Mouse (Mus musculus): ENCODE results near the gene Nelfe.
"Not testable (repeated sequence)": the region's sequence is repeated elsewhere in the genome, so short reads cannot be mapped to it uniquely, and the experiment has no call there.

Nelfe gene

GRCm38 (mm10) chr17:34891377-34891776 is 41.2 kb downstream of the Nelfe start:
- DNase-seq (ENCODE audit: extremely low read depth, low read depth) = no peak

GRCm38 (mm10) chr17:34893072-34893824 is 43.1 kb downstream of the Nelfe start:
- no peak for DNase-seq (ENCODE audit: extremely low read depth, low read depth)

- peak; percentile 74 for DNase-seq (ENCODE audit: extremely low read depth, low read depth)
Measured at GRCm38 (mm10) chr17:34894074-34894597, 43.9 kb downstream of the Nelfe start.

- DNase-seq (ENCODE audit: extremely low read depth, low read depth) = no peak
Measured at GRCm38 (mm10) chr17:34894801-34895530, 44.8 kb downstream of the Nelfe start.

GRCm38 (mm10) chr17:34895724-34896123 is 45.5 kb downstream of the Nelfe start:
- no peak for DNase-seq (ENCODE audit: extremely low read depth, low read depth)

- DNase-seq (ENCODE audit: extremely low read depth, low read depth) = no peak
Measured at GRCm38 (mm10) chr17:34896366-34896765, 46.2 kb downstream of the Nelfe start.

- no peak for DNase-seq (ENCODE audit: extremely low read depth, low read depth)
Measured at GRCm38 (mm10) chr17:34897373-34898159, 47.4 kb downstream of the Nelfe start.

GRCm38 (mm10) chr17:34898160-34898586 is 48.0 kb downstream of the Nelfe start, which contains the start of the genes C2 and Ehmt2:
Gene C2, minus strand, starts transcription at chr17:34898265.
Gene Ehmt2, plus strand, starts transcription at chr17:34898469.
- peak; percentile 56 for DNase-seq (ENCODE audit: extremely low read depth, low read depth)

GRCm38 (mm10) chr17:34898706-34899052 is 48.5 kb downstream of the Nelfe start:
- DNase-seq (ENCODE audit: extremely low read depth, low read depth) = no peak

GRCm38 (mm10) chr17:34899053-34899889 is 49.1 kb downstream of the Nelfe start:
- DNase-seq (ENCODE audit: extremely low read depth, low read depth) = no peak

- DNase-seq (ENCODE audit: extremely low read depth, low read depth) = no peak
Measured at GRCm38 (mm10) chr17:34899890-34900243, 49.7 kb downstream of the Nelfe start.

GRCm38 (mm10) chr17:34900826-34901225 is 50.6 kb downstream of the Nelfe start:
- DNase-seq (ENCODE audit: extremely low read depth, low read depth) = not testable (repeated sequence)

- DNase-seq (ENCODE audit: extremely low read depth, low read depth) = not testable (repeated sequence)
Measured at GRCm38 (mm10) chr17:34901948-34902347, 51.8 kb downstream of the Nelfe start.

- DNase-seq (ENCODE audit: extremely low read depth, low read depth) = no peak
Measured at GRCm38 (mm10) chr17:34902895-34903294, 52.7 kb downstream of the Nelfe start.
